Mouse (Mus musculus) adrenal gland, adult 8-10 months (tissue): ENCODE data around the gene Adgre4. TPM values are rescaled to one million over a fixed set of nuclear protein-coding genes. Genes with fewer than 3 reads are reported as not detected.

ENCODE experiments used
- total RNA-seq, 4 experiments: library from RNA; stranded (reverse); gene quantifications; 2 replicates each; pipeline ENCODE4 v1.2.4; 2022

The Adgre4 gene
- total RNA-seq, 4 experiments from 2014 or later: 0.23 to 0.99 (median 0.59) TPM

Other genes starting within 250 kb of the Adgre4 start
- under 1 TPM in 1 of 4 experiments, not detected in 3; 0.03 TPM for gene Vmn2r118, start 124.8 kb upstream of the Adgre4 start, total RNA-seq
- gene Pot1b, start 37.4 kb upstream of the Adgre4 start, total RNA-seq: 10 to 100 TPM in 2 of 4 experiments, 1 to 10 TPM in 2; 8.4 to 13.7 (median 11.5) TPM
- 1 to 10 TPM; 6.7 to 9.8 (median 8.3) TPM for gene Zfp119a, start 128.9 kb downstream of the Adgre4 start, total RNA-seq
- gene Zfp959, start 142.1 kb downstream of the Adgre4 start, total RNA-seq: 1 to 10 TPM; 3.7 to 9.2 (median 6.3) TPM
- gene Zfp119b, start 199.5 kb downstream of the Adgre4 start, total RNA-seq: 1 to 10 TPM; 2.9 to 7.1 (median 4.9) TPM
- 1 to 10 TPM in 3 of 4 experiments, under 1 TPM in 1; 0.49 to 2.0 (median 1.5) TPM for gene Ebi3, start 202.7 kb downstream of the Adgre4 start, total RNA-seq
- 10 to 100 TPM; 18.6 to 21.4 (median 20.3) TPM for gene Yju2, start 209.1 kb downstream of the Adgre4 start, total RNA-seq
- 1 to 10 TPM; 1.7 to 4.8 (median 3.0) TPM for gene Shd, start 220.5 kb downstream of the Adgre4 start, total RNA-seq
- gene Fsd1, start 236.5 kb downstream of the Adgre4 start, total RNA-seq: 1 to 10 TPM in 3 of 4 experiments, under 1 TPM in 1; 0.87 to 3.4 (median 2.9) TPM